ENCODE assay signal across 22 mouse cellular contexts in genomic region chr11:97999748-98000147, GRCm38 (mm10). TPM values are rescaled to one million over a fixed set of nuclear protein-coding genes. Genes with fewer than 3 reads are reported as not detected.
DNase-seq lines count a peak whose midpoint lies in the region; TF ChIP-seq lines count a peak whose summit lies in the region.
"Had no signal": no experiment of that assay in that cellular context is flagged by ENCODE, and none has a peak within 500 bp of the region (broad histone marks: within the 10 kb centered on the region; RNA-seq: fewer than 3 reads in every experiment).

No protein-coding gene starts in this region.

- no peaks in the 10 kb centered on the region for H3K79me2 ChIP-seq in heart, adult 2 months (replicated peaks; ENCODE audit: control insufficient read depth, insufficient read depth, low read length)
- H3K79me2 ChIP-seq in MEL (ENCODE audit: control insufficient read depth, insufficient read depth, low read length, poor library complexity) (no peaks in the 10 kb centered on the region), myocyte (ENCODE audit: control insufficient read depth, insufficient read depth) (no peaks in the 10 kb centered on the region)

- no peak overlapping the region for H3K9ac ChIP-seq in heart, adult 2 months (ENCODE audit: low read depth, low read length)
- no peak overlapping the region for H3K9ac ChIP-seq in MEL (ENCODE audit: control insufficient read depth, low read depth, low read length, poor library complexity, severe bottlenecking)
- H3K9ac ChIP-seq: embryonic facial prominence, embryonic 13.5 days; hindbrain, embryonic 15.5 days; kidney, embryonic 15.5 days; liver, embryonic 14.5 days had no signal

- intact Hi-C loops in heart, adult 2 months (cut with DNase I): no loop called here
- intact Hi-C loops in heart, postnatal 25 days (cut with DNase I): loop anchor here (5.0 kb wide), 1 partner anchor 102 kb away; no protein-coding TSS in a partner anchor
- intact Hi-C loops in left cerebral cortex, postnatal 10 days (cut with DNase I): no loop called here

- no peak for TF ChIP-seq RAD21 in MEL (IDR thresholded peaks at IDR 0.05; ENCODE audit: low read depth, low read length)

- WGBS in heart, adult 2 months: 49% methylated on average over 5 of the region's 5 CpGs

- H3ac ChIP-seq in myocyte (ENCODE audit: control insufficient read depth, insufficient read length): no peak overlapping the region

- 0 out of 2 replicates have a peak, but pooled peaks have one; percentile 16 for TF ChIP-seq POLR2A in heart, adult 2 months (IDR thresholded peaks at IDR 0.05; ENCODE audit: insufficient read depth, low read depth, low read length)
- TF ChIP-seq POLR2A in MEL (IDR thresholded peaks at IDR 0.05; ENCODE audit: control insufficient read depth in 1 of 2, insufficient read depth in 1 of 2, low read depth in 1 of 2, low read length in 2 of 2, poor library complexity in 1 of 2): no peak
- peak; percentile 30 for TF ChIP-seq POLR2A in myocyte (IDR thresholded peaks at IDR 0.05; ENCODE audit: insufficient read length, low read depth)

- H3K27me3 ChIP-seq in heart, adult 2 months (ENCODE audit: control insufficient read depth, insufficient read depth, low read length): no peaks in the 10 kb centered on the region
- H3K27me3 ChIP-seq in MEL (ENCODE audit: control insufficient read depth in 1 of 2, insufficient read depth in 2 of 2, low read length in 2 of 2): no peaks in the 10 kb centered on the region
- H3K27me3 ChIP-seq in myocyte (ENCODE audit: control insufficient read depth, insufficient read depth, insufficient read length): no peaks in the 10 kb centered on the region

- H3K4me3 ChIP-seq in heart, adult 2 months: no peak overlapping the region
- H3K4me3 ChIP-seq in MEL (ENCODE audit: control insufficient read depth in 1 of 2, insufficient read depth in 1 of 2, low read depth in 2 of 2, low read length in 2 of 2) (no peak overlapping the region), myocyte (no peak overlapping the region)
- H3K4me3 ChIP-seq: embryonic facial prominence, embryonic 13.5 days; hindbrain, embryonic 15.5 days; kidney, embryonic 15.5 days; left cerebral cortex, adult 2 months; limb, embryonic 10.5 days had no signal

- no peak for TF ChIP-seq CTCF in heart, adult 2 months (IDR thresholded peaks at IDR 0.05)
- no peak for TF ChIP-seq CTCF in MEL (IDR thresholded peaks at IDR 0.05 in 2 of 3, conservative IDR thresholded peaks at IDR 0.05 in 1 of 3; ENCODE audit: control insufficient read depth in 1 of 3, insufficient read depth in 1 of 3, low read depth in 2 of 3, low read length in 3 of 3, poor library complexity in 1 of 3, severe bottlenecking in 1 of 3)

- H3K4me2 ChIP-seq in myocyte (ENCODE audit: low read depth): no peak overlapping the region
- H3K4me2 ChIP-seq: embryonic facial prominence, embryonic 13.5 days; heart, embryonic 11.5 days; hindbrain, embryonic 15.5 days; kidney, embryonic 15.5 days had no signal

- DNase-seq in heart, adult 2 months: no peak
- DNase-seq in heart, postnatal 25 days (ENCODE audit: low spot score): no peak
- DNase-seq in retina, embryonic 14.5 days (ENCODE audit: low spot score): peak; percentile 4
- DNase-seq in retina, postnatal 1 day: no peak
- peak; percentile 26 for DNase-seq in MEL (ENCODE audit: low read depth, low spot score)
- DNase-seq in left cerebral cortex, postnatal 10 days (ENCODE audit: extremely low spot score in 1 of 2, low spot score in 2 of 2): no peak
- DNase-seq in adrenal gland, adult 2 months: no peak
- DNase-seq: cerebellum, adult 9-10 months; gastrocnemius, postnatal 25 days; heart, postnatal 36 days; kidney, postnatal 4 days; layer of hippocampus, adult 9-11 months; lung, postnatal 14 days had no signal

- TF ChIP-seq EP300 in heart, adult 2 months (IDR thresholded peaks at IDR 0.05; ENCODE audit: insufficient read depth, low read depth, low read length): no peak
- no peak for TF ChIP-seq EP300 in MEL (IDR thresholded peaks at IDR 0.05; ENCODE audit: low read depth in 1 of 2, low read length in 2 of 2)

- peaks cover 1% of the 10 kb centered on the region; the same call in 1 of the 2 replicates for H3K4me1 ChIP-seq in heart, adult 2 months (ENCODE audit: control insufficient read depth, insufficient read depth, low read length)
- peaks cover 8 to 19% of the 10 kb centered on the region in 2 experiments; a peak in 3 of 4 replicates for H3K4me1 ChIP-seq in MEL (ENCODE audit: control insufficient read depth in 1 of 2, insufficient read depth in 2 of 2, low read length in 2 of 2)

- no peaks in the 10 kb centered on the region for H3K36me3 ChIP-seq in heart, adult 2 months (ENCODE audit: control insufficient read depth, insufficient read depth, low read length)
- peaks cover 0 to 8% of the 10 kb centered on the region in 2 experiments; a peak in 2 of 4 replicates for H3K36me3 ChIP-seq in MEL (ENCODE audit: control insufficient read depth in 1 of 2, insufficient read depth in 2 of 2, low read length in 2 of 2)
- H3K36me3 ChIP-seq in myocyte (ENCODE audit: control insufficient read depth, insufficient read depth): no peaks in the 10 kb centered on the region

- H3K9me3 ChIP-seq in MEL (replicated peaks; ENCODE audit: insufficient read depth, low read length): no peaks in the 10 kb centered on the region
- H3K9me3 ChIP-seq: embryonic facial prominence, embryonic 13.5 days; hindbrain, embryonic 15.5 days; kidney, embryonic 15.5 days; limb, embryonic 10.5 days had no signal

- H3K27ac ChIP-seq in heart, adult 2 months: no peak overlapping the region
- H3K27ac ChIP-seq in MEL (ENCODE audit: control insufficient read depth, low read depth, low read length): no peak overlapping the region
- H3K27ac ChIP-seq: embryonic facial prominence, embryonic 13.5 days; hindbrain, embryonic 15.5 days; kidney, embryonic 15.5 days; left cerebral cortex, adult 2 months; limb, embryonic 10.5 days; liver, embryonic 14.5 days had no signal

TF ChIP-seq in MEL, 35 proteins besides CTCF, POLR2A, EP300 and RAD21 (continues in another document):
- TF ChIP-seq CHD2 (IDR thresholded peaks at IDR 0.05; ENCODE audit: low read length) (no peak), MXI1 (IDR thresholded peaks at IDR 0.05; ENCODE audit: low read depth, low read length) (no peak)

TF ChIP-seq in myocyte, 11 proteins besides CTCF, POLR2A, EP300 and RAD21 (continues in another document):
- TF ChIP-seq TCF12 (IDR thresholded peaks at IDR 0.05; ENCODE audit: insufficient read depth, poor library complexity, severe bottlenecking) (no peak), USF1 (IDR thresholded peaks at IDR 0.05; ENCODE audit: low read depth) (no peak)

RNA-seq across cellular contexts. Expression of gene Arl5c, which starts 3.8 kb away (rescaled TPM):
- total RNA-seq in heart, adult 2 months (2021): under 1 TPM; 0.66 to 0.70 TPM
- polyA plus RNA-seq in heart, adult 2 months (2012; rRNA removed): 2.4 and 2.8 TPM in 2 replicates
- total RNA-seq in heart, postnatal 25 days (2021): under 1 TPM; 0.57 to 0.92 TPM
- 1.2 and 1.3 TPM in 2 replicates for total RNA-seq in MEL (2012; rRNA removed)
- polyA plus RNA-seq in MEL (2012; ENCODE audit: insufficient read depth in 1 of 2, insufficient read length in 2 of 2, low read depth in 1 of 2, low replicate concordance in 2 of 2, missing spikeins in 1 of 2): 10 to 100 TPM in 1 of 2 experiments, not detected in 1; 10.4 TPM
- 2.1 TPM for polyA plus RNA-seq in myocyte (2012; fragmentation: generic; extraction: Trizol)
- total RNA-seq in left cerebral cortex, postnatal 10 days (2021): 1 to 10 TPM; 2.6 to 3.7 TPM
- 1 to 10 TPM in 1 of 2 experiments, under 1 TPM in 1; 0.29 to 1.2 TPM for total RNA-seq in adrenal gland, adult 2 months (2021)
- polyA plus RNA-seq in adrenal gland, adult 2 months (2012; rRNA removed): 0.43 and 0.87 TPM in 2 replicates

RNA-seq across cellular contexts. Expression of gene Plxdc1, which starts 13.5 kb away (rescaled TPM):
- 1 to 10 TPM; 4.5 to 5.5 TPM for total RNA-seq in heart, adult 2 months (2021)
- polyA plus RNA-seq in heart, adult 2 months (2012; rRNA removed): 6.6 and 8.5 TPM in 2 replicates
- 1 to 10 TPM; 5.4 to 6.0 TPM for total RNA-seq in heart, postnatal 25 days (2021)
- 13.1 and 15.1 TPM in 2 replicates for total RNA-seq in MEL (2012; rRNA removed)
- polyA plus RNA-seq in MEL (2012; ENCODE audit: insufficient read depth in 1 of 2, insufficient read length in 2 of 2, low read depth in 1 of 2, low replicate concordance in 2 of 2, missing spikeins in 1 of 2): 10 to 100 TPM in 1 of 2 experiments, not detected in 1; 24.5 TPM
- polyA plus RNA-seq in myocyte (2012; fragmentation: generic; extraction: Trizol): 2.7 TPM
- total RNA-seq in left cerebral cortex, postnatal 10 days (2021): 1 to 10 TPM; 5.9 to 8.3 TPM
- total RNA-seq in adrenal gland, adult 2 months (2021): 10 to 100 TPM; 17.5 to 22.2 TPM
- 11.0 and 13.7 TPM in 2 replicates for polyA plus RNA-seq in adrenal gland, adult 2 months (2012; rRNA removed)
- polyA plus RNA-seq: heart, embryonic 11.5 days; limb, embryonic 10.5 days had no signal

RNA-seq across cellular contexts. Expression of gene Cacnb1, which starts 23.1 kb away (rescaled TPM):
- total RNA-seq in heart, adult 2 months (2021): 1 to 10 TPM; 5.9 to 6.1 TPM
- polyA plus RNA-seq in heart, adult 2 months (2012; rRNA removed): 10.0 and 10.5 TPM in 2 replicates
- 1 to 10 TPM; 6.0 to 6.8 TPM for total RNA-seq in heart, postnatal 25 days (2021)
- 1.8 and 2.3 TPM in 2 replicates for total RNA-seq in MEL (2012; rRNA removed)
- polyA plus RNA-seq in MEL (2012; ENCODE audit: insufficient read depth in 1 of 2, insufficient read length in 2 of 2, low read depth in 1 of 2, low replicate concordance in 2 of 2, missing spikeins in 1 of 2) (1 to 10 TPM in 1 of 2 experiments, not detected in 1; 4.4 TPM), myocyte (2012; fragmentation: generic; extraction: Trizol) (163 TPM)
- total RNA-seq in left cerebral cortex, postnatal 10 days (2021): 100 to 1,000 TPM; 118 to 121 TPM
- total RNA-seq in adrenal gland, adult 2 months (2021): 1 to 10 TPM; 6.9 to 9.6 TPM
- 14.4 and 14.5 TPM in 2 replicates for polyA plus RNA-seq in adrenal gland, adult 2 months (2012; rRNA removed)

RNA-seq across cellular contexts. Expression of gene Rpl19, which starts 26.8 kb away (rescaled TPM):
- total RNA-seq in heart, adult 2 months (2021): 100 to 1,000 TPM; 505 to 604 TPM
- 348 and 422 TPM in 2 replicates for polyA plus RNA-seq in heart, adult 2 months (2012; rRNA removed)
- total RNA-seq in heart, postnatal 25 days (2021): 100 to 1,000 TPM; 539 to 575 TPM
- 4,634 and 4,715 TPM in 2 replicates for total RNA-seq in MEL (2012; rRNA removed)
- 1,000 to 10,000 TPM in 1 of 2 experiments, 100 to 1,000 TPM in 1; 210 to 2,650 TPM for polyA plus RNA-seq in MEL (2012; ENCODE audit: insufficient read depth in 1 of 2, insufficient read length in 2 of 2, low read depth in 1 of 2, low replicate concordance in 2 of 2, missing spikeins in 1 of 2)
- 2,972 TPM for polyA plus RNA-seq in myocyte (2012; fragmentation: generic; extraction: Trizol)
- 100 to 1,000 TPM; 571 to 605 TPM for total RNA-seq in left cerebral cortex, postnatal 10 days (2021)
- total RNA-seq in adrenal gland, adult 2 months (2021): 1,000 to 10,000 TPM; 1,223 to 1,284 TPM
- 128 and 129 TPM in 2 replicates for polyA plus RNA-seq in adrenal gland, adult 2 months (2012; rRNA removed)

RNA-seq across cellular contexts. Expression of gene Stac2, which starts 53.5 kb away (rescaled TPM):
- total RNA-seq in heart, adult 2 months (2021): under 1 TPM; 0.10 to 0.20 TPM
- polyA plus RNA-seq in heart, adult 2 months (2012; rRNA removed): 0.09 and 0.35 TPM in 2 replicates
- under 1 TPM; 0.13 to 0.25 TPM for total RNA-seq in heart, postnatal 25 days (2021)
- total RNA-seq in MEL (2012; rRNA removed): not detected in 2 replicates
- polyA plus RNA-seq in MEL (2012; ENCODE audit: insufficient read depth in 1 of 2, insufficient read length in 2 of 2, low read depth in 1 of 2, low replicate concordance in 2 of 2, missing spikeins in 1 of 2) (under 1 TPM in 1 of 2 experiments, not detected in 1; 0.04 TPM), myocyte (2012; fragmentation: generic; extraction: Trizol) (41.7 TPM)
- total RNA-seq in left cerebral cortex, postnatal 10 days (2021): 10 to 100 TPM; 15.3 to 17.7 TPM
- total RNA-seq in adrenal gland, adult 2 months (2021): 1 to 10 TPM; 3.6 to 4.0 TPM
- polyA plus RNA-seq in adrenal gland, adult 2 months (2012; rRNA removed): 0.71 and 0.83 TPM in 2 replicates
- total RNA-seq: megakaryocyte-erythroid progenitor cell, adult 5-6 weeks had no signal
- polyA plus RNA-seq: liver, embryonic 14.5 days had no signal

Comparison
In these comparisons a context has a peak if more than half of its experiments do, and no peak if none do; other contexts are left out.
1. DNase-seq: peak in retina, embryonic 14.5 days (single experiment) and MEL (single experiment); none in heart, adult 2 months (0 of 2), heart, postnatal 25 days (single experiment), retina, postnatal 1 day (single experiment), left cerebral cortex, postnatal 10 days (0 of 2) and adrenal gland, adult 2 months (single experiment).
2. POLR2A ChIP-seq: peak in heart, adult 2 months (single experiment) and myocyte (single experiment); none in MEL (0 of 2).
3. RNA of gene Cacnb1, which starts 23.1 kb away (total RNA-seq): 118 to 121 TPM in left cerebral cortex, postnatal 10 days; 6.9 to 9.6 TPM in adrenal gland, adult 2 months, 6.0 to 6.8 TPM in heart, postnatal 25 days, 5.9 to 6.1 TPM in heart, adult 2 months and 1.8 to 2.3 TPM in MEL; every median in the first group is over 10 times any median in the second.